Mouse (Mus musculus): ENCODE results near the gene Nav2.

- TF ChIP-seq CTCF (IDR thresholded peaks at IDR 0.05) (no peak), POLR2A (IDR thresholded peaks at IDR 0.05; ENCODE audit: insufficient read depth, low read depth, low read length) (no peak), EP300 (IDR thresholded peaks at IDR 0.05; ENCODE audit: insufficient read depth, low read depth, low read length) (no peak)
These were observed 373.9 kb downstream of the Nav2 start for GRCm38 (mm10) chr7:49282446-49282845.

Data from heart, adult 2 months (tissue).